Mouse (Mus musculus) T-helper 2 cell (primary cell): Measurements from ENCODE around the gene Spata31d1a.
"Not testable (repeated sequence)": the region's sequence is repeated elsewhere in the genome, so short reads cannot be mapped to it uniquely, and the experiment has no call there.

Source experiments
- in situ Hi-C: fragments of 300-600 bp; cut with MboI, MseI; formaldehyde crosslinking; loops from one replicate; pipeline ENCODE4 v1.15.1; 2025; ENCODE audit warnings: high pct_unique_total_duplicates

The Spata31d1a gene

GRCm38 (mm10) chr13:59710230-59710629 is at the start of gene Spata31d1a:
TSS of gene Spata31d1a (minus strand) at chr13:59710330.
- in situ Hi-C loops: no loop called here

DNA sequence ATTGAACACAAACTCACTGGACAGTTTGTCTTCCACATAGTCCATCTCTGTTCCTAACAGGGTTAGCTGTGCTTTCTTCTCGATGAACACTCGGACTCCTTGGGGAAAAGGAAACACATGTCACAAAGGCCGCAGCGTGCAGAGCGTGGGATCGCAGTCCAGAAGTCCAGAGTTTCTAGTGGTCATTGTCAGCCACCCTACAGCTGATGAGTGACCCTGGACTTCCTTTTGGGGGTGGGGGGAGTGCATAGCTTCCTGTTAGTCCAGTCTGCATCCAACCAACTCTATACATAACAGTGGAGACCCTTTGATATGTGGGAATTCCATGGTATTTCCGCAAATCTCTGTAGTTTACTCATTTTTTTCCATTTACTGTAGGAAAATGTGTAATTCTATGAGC is 46.8 kb upstream of the Spata31d1a start:
- in situ Hi-C loops: no loop called here

DNA sequence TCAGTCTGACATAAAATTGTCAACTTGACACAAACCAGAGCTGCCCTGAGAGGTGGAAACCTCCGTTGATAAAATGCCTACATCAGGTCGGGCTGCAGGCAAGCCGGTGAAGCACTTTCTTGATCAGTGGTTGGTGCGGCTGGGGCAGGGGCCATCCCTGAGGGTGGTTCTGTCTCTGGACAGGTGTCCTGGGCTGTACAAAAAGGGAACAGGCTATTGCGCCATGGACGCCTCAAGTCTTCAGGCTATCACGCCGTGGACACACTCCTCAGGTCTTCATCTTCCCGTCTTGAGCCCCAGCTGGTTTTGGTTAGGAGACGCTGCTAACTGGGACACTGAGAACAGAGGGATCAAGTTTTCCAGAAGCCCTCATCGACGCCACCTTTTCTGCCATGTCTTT is 40.2 kb upstream of the Spata31d1a start:
- in situ Hi-C loops: no loop called here

- in situ Hi-C loops: no loop called here
Measured at GRCm38 (mm10) chr13:59746711-59747110, 36.6 kb upstream of the Spata31d1a start, which contains the start of gene 1700014D04Rik. TSS of gene 1700014D04Rik (minus strand) at chr13:59746752.

DNA sequence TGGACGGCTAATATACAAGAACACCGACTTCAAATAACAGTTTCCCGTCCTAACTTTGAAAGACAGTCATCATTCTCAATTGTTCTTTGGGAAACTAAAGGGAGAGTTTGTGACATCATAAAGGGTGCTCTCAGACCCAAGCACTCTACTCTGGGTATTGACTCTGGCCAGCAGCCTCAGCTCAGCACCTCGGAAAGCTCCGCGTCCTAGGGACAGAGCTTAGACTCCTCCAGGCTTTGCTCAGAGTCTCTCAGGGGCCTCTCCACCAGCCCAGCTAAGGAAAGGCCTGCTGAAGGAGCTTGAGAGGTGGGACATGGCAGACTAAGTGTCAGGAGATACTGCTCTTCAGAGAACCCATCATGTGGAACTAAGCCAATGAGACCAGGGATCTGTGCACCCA is 36.0 kb upstream of the Spata31d1a start:
- in situ Hi-C loops: no loop called here

GRCm38 (mm10) chr13:59745462-59745861 is 35.3 kb upstream of the Spata31d1a start:
- in situ Hi-C loops: no loop called here

- in situ Hi-C loops: loop anchor here (5.0 kb wide), 1 partner anchor 39 kb away; no protein-coding TSS in a partner anchor
Measured at GRCm38 (mm10) chr13:59741697-59742096, 31.6 kb upstream of the Spata31d1a start.

DNA sequence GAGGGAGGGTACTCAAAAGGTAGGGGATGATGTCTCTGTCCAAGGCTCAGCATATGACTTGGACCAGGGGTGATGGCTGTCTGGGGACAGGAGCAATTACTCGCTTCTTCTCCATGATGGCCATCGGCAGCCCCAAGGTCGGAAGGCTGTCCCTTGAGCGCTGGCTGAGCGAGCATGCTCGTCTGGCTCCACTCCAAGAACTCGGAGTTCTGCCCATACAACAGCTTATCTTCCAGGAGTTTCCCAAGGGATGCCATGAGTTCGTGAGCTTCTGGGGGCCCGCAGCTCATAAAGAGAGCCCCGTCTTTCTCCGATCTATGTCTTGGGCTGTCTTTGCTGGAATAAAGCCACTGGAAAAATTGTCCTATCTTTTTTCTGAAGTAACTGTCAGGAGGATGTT is 31.0 kb upstream of the Spata31d1a start:
- in situ Hi-C loops: loop anchor here (5.0 kb wide), 1 partner anchor 39 kb away; no protein-coding TSS in a partner anchor

DNA sequence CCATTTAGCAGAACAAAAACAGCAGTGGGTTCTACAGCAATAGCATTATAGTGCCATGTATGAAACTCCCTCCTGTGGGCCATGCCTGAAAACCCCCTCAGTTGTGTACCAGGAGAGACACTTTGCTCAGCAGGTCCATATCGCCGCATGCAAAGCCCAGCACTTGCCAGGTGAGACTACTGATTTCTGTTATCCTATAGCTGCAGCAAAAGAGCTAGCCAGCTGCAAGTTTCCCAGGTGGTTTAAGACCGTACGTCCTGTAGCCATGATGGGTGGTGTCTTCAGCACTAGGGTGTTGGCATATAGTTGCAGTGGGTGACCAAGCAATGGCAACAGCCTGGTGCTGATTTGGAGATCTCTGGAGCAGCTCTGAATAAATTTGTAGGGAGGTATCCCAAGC is 29.3 kb upstream of the Spata31d1a start:
- in situ Hi-C loops: loop anchor here (10.0 kb wide), 1 partner anchor 315 kb away; no protein-coding TSS in a partner anchor

DNA sequence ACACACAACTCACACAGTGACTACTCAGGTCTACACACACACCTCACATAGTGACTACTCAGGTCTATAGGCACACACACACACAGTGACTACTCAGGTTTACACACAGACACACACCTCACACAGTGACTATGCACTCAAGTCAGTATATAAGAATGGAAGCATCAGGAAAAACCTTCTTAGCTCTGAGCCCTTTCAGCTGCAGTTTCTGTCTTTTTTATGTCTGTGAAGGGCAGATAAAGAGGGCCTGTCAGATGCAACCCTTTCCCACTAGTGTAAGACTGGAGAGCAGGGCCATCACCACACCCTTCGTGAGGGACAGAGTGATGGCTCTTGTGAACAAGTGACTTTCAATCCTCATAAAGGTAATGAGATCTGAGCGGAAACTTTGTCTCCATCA is 28.3 kb upstream of the Spata31d1a start:
- in situ Hi-C loops: loop anchor here (10.0 kb wide), 1 partner anchor 314 kb away; no protein-coding TSS in a partner anchor

DNA sequence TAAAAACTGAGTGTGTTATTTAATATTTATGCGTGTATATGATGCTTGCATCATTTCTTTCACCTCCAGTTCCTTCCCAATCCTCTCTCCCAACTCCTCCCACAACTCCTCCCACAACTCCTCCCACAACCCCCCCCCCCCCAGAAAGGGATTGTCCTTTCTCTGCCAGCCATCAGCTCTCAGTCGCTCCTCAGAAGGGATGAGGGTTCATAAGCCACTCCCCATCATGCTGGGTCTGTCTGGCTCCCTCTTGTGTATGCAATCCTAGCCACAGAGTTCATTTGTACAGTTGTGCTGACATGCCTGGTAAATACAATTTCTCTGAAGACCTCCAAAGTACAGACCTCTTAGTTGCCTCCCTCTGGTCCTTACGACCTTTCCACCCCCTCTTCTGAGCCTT is 25.1 kb upstream of the Spata31d1a start:
- in situ Hi-C loops: loop anchor here (10.0 kb wide), 1 partner anchor 310 kb away; no protein-coding TSS in a partner anchor

DNA sequence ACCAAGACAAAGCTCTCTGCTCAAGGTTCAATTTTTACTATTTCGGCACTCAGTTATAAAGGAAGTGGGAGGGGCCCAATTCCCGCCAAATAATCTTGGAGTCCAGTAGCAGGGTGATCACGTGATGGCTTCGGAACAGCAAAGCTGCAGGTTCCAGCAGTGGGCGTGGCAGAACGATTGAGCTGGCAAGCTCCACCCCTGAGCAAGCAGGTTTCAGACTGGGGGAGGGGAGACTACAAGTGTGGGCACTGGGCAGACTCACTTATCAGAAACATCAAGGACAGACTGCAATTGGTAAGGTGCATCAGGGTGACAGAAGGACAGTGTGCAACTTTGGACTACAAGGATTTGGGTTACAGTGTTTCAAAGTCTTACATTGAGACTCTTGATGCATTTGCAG is 24.2 kb upstream of the Spata31d1a start:
- in situ Hi-C loops: loop anchor here (10.0 kb wide), 1 partner anchor 310 kb away; no protein-coding TSS in a partner anchor

- in situ Hi-C loops: loop anchor here (10.0 kb wide), 1 partner anchor 309 kb away; no protein-coding TSS in a partner anchor
Measured at GRCm38 (mm10) chr13:59733936-59734335, 23.8 kb upstream of the Spata31d1a start.

GRCm38 (mm10) chr13:59731652-59732051 is 21.5 kb upstream of the Spata31d1a start, which contains the start of gene Spata31d1d:
TSS of gene Spata31d1d (minus strand) at chr13:59731752.
- in situ Hi-C loops: loop anchor here (10.0 kb wide), 1 partner anchor 307 kb away; no protein-coding TSS in a partner anchor

- in situ Hi-C loops: loop anchor here (5.0 kb wide), 1 partner anchor 56 kb away; no protein-coding TSS in a partner anchor
Measured at GRCm38 (mm10) chr13:59728378-59729093, 18.4 kb upstream of the Spata31d1a start.

GRCm38 (mm10) chr13:59726139-59726867 is 16.2 kb upstream of the Spata31d1a start:
- in situ Hi-C loops: loop anchor here (5.0 kb wide), 1 partner anchor 54 kb away; no protein-coding TSS in a partner anchor

GRCm38 (mm10) chr13:59722089-59722488 is 12.0 kb upstream of the Spata31d1a start:
- in situ Hi-C loops: not testable (repeated sequence)

- in situ Hi-C loops: no loop called here
Measured at GRCm38 (mm10) chr13:59719475-59719874, 9.3 kb upstream of the Spata31d1a start.

- in situ Hi-C loops: not testable (repeated sequence)
Measured at GRCm38 (mm10) chr13:59718857-59719440, 8.8 kb upstream of the Spata31d1a start.

- in situ Hi-C loops: no loop called here
Measured at GRCm38 (mm10) chr13:59713710-59714109, 3.6 kb upstream of the Spata31d1a start.

DNA sequence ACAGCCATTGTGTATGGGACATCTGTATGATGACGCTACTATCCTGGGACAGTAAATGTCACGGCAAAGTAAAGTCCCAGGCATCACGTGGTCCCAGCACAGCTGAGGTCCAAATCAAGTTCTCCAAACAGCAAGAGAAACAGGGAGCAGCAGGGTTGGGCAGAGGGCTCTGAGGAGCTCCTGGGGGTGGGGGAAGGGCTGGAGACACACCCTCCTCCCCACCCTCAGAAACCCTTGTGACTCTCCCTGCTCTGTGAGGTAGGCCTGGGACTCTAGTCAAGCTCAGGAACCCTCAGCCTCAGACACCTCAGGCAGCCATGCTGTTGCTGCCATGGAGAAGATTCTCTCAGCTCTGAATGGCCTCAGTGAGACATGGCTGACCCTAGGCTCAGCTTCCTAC is 1.9 kb upstream of the Spata31d1a start, which contains the start of gene Spata31d1b:
TSS of gene Spata31d1b (plus strand) at position 301 of the 400 bp plus-strand sequence.
- in situ Hi-C loops: not testable (repeated sequence)
